Mouse (Mus musculus) megakaryocyte progenitor cell, adult 5-6 weeks (primary cell): Measurements from ENCODE around the gene Iars2. TPM values are rescaled to one million over a fixed set of nuclear protein-coding genes. Genes with fewer than 3 reads are reported as not detected.
A peak's percentile ranks its signal among the peaks of the same experiment; 100 is the strongest.

Experiments
- ATAC-seq: replicated peaks from 2 replicates; pipeline ENCODE4 v1.8.0; 2016; ENCODE audit warnings: mild to moderate bottlenecking, moderate TSS enrichment, inconsistent platforms; ENCODE audit not compliant: poor library complexity
- total RNA-seq, 2 experiments: library from RNA; stranded (forward) in 1 of 2; stranded (reverse) in 1 of 2; fragments of 157-497, 149-512 nt in 1 of 2; fragments of 200-1000 nt in 1 of 2; gene quantifications; 2 replicates each; pipeline versions ENCODE4 v1.2.3 to v1.2.4; 2015 to 2017

The Iars2 gene
- total RNA-seq, 2 experiments from 2014 or later = 42.8 to 63.6 TPM

GRCm38 (mm10) chr1:185282846-185283245 is 46.4 kb downstream of the Iars2 start:
- ATAC-seq = no peak

- no peak for ATAC-seq
Measured at GRCm38 (mm10) chr1:185280616-185281015, 48.6 kb downstream of the Iars2 start.

- no peak for ATAC-seq
Measured at GRCm38 (mm10) chr1:185279288-185279687, 49.9 kb downstream of the Iars2 start.

GRCm38 (mm10) chr1:185277022-185277421 is 52.2 kb downstream of the Iars2 start:
- ATAC-seq = peak; percentile 24

GRCm38 (mm10) chr1:185275976-185276375 is 53.2 kb downstream of the Iars2 start:
- ATAC-seq = no peak

- no peak for ATAC-seq
Measured at GRCm38 (mm10) chr1:185274819-185275545, 54.2 kb downstream of the Iars2 start.

GRCm38 (mm10) chr1:185271373-185271772 is 57.8 kb downstream of the Iars2 start:
- ATAC-seq = no peak

- no peak for ATAC-seq
Measured at GRCm38 (mm10) chr1:185270403-185271097, 58.6 kb downstream of the Iars2 start.

GRCm38 (mm10) chr1:185268675-185269074 is 60.5 kb downstream of the Iars2 start:
- peak; percentile 72 for ATAC-seq

GRCm38 (mm10) chr1:185262565-185262964 is 66.6 kb downstream of the Iars2 start:
- peak; percentile 88 for ATAC-seq

- ATAC-seq = no peak
Measured at GRCm38 (mm10) chr1:185256753-185257152, 72.4 kb downstream of the Iars2 start.

- ATAC-seq = no peak
Measured at GRCm38 (mm10) chr1:185255336-185255735, 73.9 kb downstream of the Iars2 start.

- ATAC-seq = peak; percentile 45
Measured at GRCm38 (mm10) chr1:185253140-185253892, 75.9 kb downstream of the Iars2 start.

GRCm38 (mm10) chr1:185252351-185252750 is 76.8 kb downstream of the Iars2 start:
- ATAC-seq = no peak

- ATAC-seq = no peak
Measured at GRCm38 (mm10) chr1:185248728-185249127, 80.5 kb downstream of the Iars2 start.

- no peak for ATAC-seq
Measured at GRCm38 (mm10) chr1:185247429-185248085, 81.6 kb downstream of the Iars2 start.

GRCm38 (mm10) chr1:185245456-185245855 is 83.7 kb downstream of the Iars2 start:
- ATAC-seq = no peak

- ATAC-seq = no peak
Measured at GRCm38 (mm10) chr1:185243013-185243412, 86.2 kb downstream of the Iars2 start.

- peak; percentile 85 for ATAC-seq
Measured at GRCm38 (mm10) chr1:185236530-185236929, 92.7 kb downstream of the Iars2 start.

- no peak for ATAC-seq
Measured at GRCm38 (mm10) chr1:185235837-185236236, 93.4 kb downstream of the Iars2 start.
